ENCODE assay signal across 9 mouse cellular contexts in the genomic region with DNA sequence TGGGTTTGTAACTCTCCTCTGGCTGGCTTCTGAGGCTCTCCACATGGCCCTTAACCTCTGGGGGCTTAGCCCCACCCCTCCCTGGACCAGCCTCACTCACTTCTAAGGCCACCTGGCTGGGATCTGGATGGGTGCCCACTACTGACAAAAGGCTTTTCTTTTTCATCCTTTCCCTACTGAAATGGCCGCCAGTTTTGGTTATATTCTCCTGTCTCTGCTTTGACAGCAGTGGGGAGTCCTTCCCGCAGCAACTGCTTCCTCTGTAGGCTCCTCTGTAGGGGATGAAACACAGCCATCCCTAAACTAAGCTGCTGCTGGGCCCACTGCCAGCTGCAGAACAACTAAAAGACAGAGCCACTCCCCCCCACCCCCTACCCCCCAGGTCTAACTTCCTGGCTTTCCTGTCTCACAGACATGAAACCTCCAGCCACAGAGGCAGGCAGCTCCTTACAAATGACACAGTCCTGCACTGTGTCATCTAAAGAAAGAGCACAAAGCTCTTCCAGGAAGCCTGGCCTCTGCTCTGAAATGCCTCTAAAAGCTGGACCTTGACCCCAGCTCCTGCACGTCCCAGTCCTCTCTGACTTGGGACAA. TPM values are rescaled to one million over a fixed set of nuclear protein-coding genes. Genes with fewer than 3 reads are reported as not detected.
DNase-seq lines count a peak whose midpoint lies in the region; ATAC-seq and TF ChIP-seq lines count a peak whose summit lies in the region.
"Had no signal": no experiment of that assay in that cellular context is flagged by ENCODE, and none has a peak within 500 bp of the region (broad histone marks: within the 10 kb centered on the region; RNA-seq: fewer than 3 reads in every experiment).

No protein-coding gene starts in this region.

- H3K4me2 ChIP-seq in heart, embryonic 16.5 days (ENCODE audit: low read depth, low read length), result no peak overlapping the region
- H3K4me2 ChIP-seq in forebrain, embryonic 14.5 days (ENCODE audit: low read length), result no peak overlapping the region
- H3K4me2 ChIP-seq in liver, embryonic 14.5 days (ENCODE audit: low read depth), result no peak overlapping the region

- no peaks in the 10 kb centered on the region for H3K27me3 ChIP-seq in heart, embryonic 16.5 days (ENCODE audit: control insufficient read depth, insufficient read depth, low read length)
- H3K27me3 ChIP-seq in forebrain, embryonic 14.5 days (replicated peaks; ENCODE audit: control insufficient read depth, insufficient read depth, low read length), result no peaks in the 10 kb centered on the region
- H3K27me3 ChIP-seq in liver, embryonic 14.5 days (ENCODE audit: control insufficient read depth, insufficient read depth, low read length), result no peaks in the 10 kb centered on the region

- 0 out of 2 replicates have a peak, but pooled peaks have one; percentile 19 for ATAC-seq in heart, embryonic 16.5 days (replicated peaks; ENCODE audit: extremely low read depth, insufficient read depth, low FRiP score)
- ATAC-seq in forebrain, embryonic 14.5 days, result peak; percentile 18; the same call in 1 of the 2 replicates
- ATAC-seq in liver, embryonic 14.5 days (ENCODE audit: insufficient read depth), result no peak

- no peak overlapping the region for H3K4me3 ChIP-seq in heart, embryonic 16.5 days (ENCODE audit: low read length)
- no peak overlapping the region for H3K4me3 ChIP-seq in forebrain, embryonic 14.5 days (ENCODE audit: low read depth, low read length)
- H3K4me3 ChIP-seq in liver, embryonic 14.5 days (ENCODE audit: insufficient read depth in 1 of 2, low read depth in 2 of 2, low read length in 2 of 2), result no peak overlapping the region
- H3K4me3 ChIP-seq: left cerebral cortex, adult 2 months had no signal

- H3K36me3 ChIP-seq in heart, embryonic 16.5 days (ENCODE audit: control insufficient read depth, insufficient read depth), result no peaks in the 10 kb centered on the region
- H3K36me3 ChIP-seq in forebrain, embryonic 14.5 days (ENCODE audit: control insufficient read depth, insufficient read depth, low read length), result no peaks in the 10 kb centered on the region
- H3K36me3 ChIP-seq in liver, embryonic 14.5 days (replicated peaks; ENCODE audit: control insufficient read depth, insufficient read depth, low read depth), result no peaks in the 10 kb centered on the region

- WGBS in heart, embryonic 16.5 days, result 23% methylated on average over 3 of the region's 3 CpGs
- 15% methylated on average over 3 of the region's 3 CpGs for WGBS in forebrain, embryonic 14.5 days
- WGBS in liver, embryonic 14.5 days (ENCODE audit: insufficient replicate concordance), result 49% methylated on average over 3 of the region's 3 CpGs

- TF ChIP-seq CTCF in liver, embryonic 14.5 days (IDR thresholded peaks at IDR 0.05; ENCODE audit: low read depth), result no peak

- H3K9me3 ChIP-seq in heart, embryonic 16.5 days (replicated peaks; ENCODE audit: control insufficient read depth, low read length), result 0 out of 2 replicates have a peak, but pooled peaks cover 3% of the 10 kb centered on the region
- H3K9me3 ChIP-seq in forebrain, embryonic 14.5 days (replicated peaks; ENCODE audit: control insufficient read depth, low read length), result no peaks in the 10 kb centered on the region
- H3K9me3 ChIP-seq in liver, embryonic 14.5 days (ENCODE audit: control insufficient read depth, low read length), result no peaks in the 10 kb centered on the region

- peak overlapping the region; percentile 69 for H3K27ac ChIP-seq in heart, embryonic 16.5 days (ENCODE audit: low read length)
- peak overlapping the region; percentile 48 for H3K27ac ChIP-seq in forebrain, embryonic 14.5 days (ENCODE audit: low read depth, low read length)
- peak overlapping the region; percentile 42 for H3K27ac ChIP-seq in liver, embryonic 14.5 days
- H3K27ac ChIP-seq: left cerebral cortex, adult 2 months had no signal

- H3K4me1 ChIP-seq in heart, embryonic 16.5 days (ENCODE audit: control insufficient read depth, insufficient read depth, low read length), result peaks cover 28% of the 10 kb centered on the region
- H3K4me1 ChIP-seq in forebrain, embryonic 14.5 days (ENCODE audit: control insufficient read depth, insufficient read depth, low read length), result peaks cover 11% of the 10 kb centered on the region
- H3K4me1 ChIP-seq in liver, embryonic 14.5 days (replicated peaks; ENCODE audit: control insufficient read depth in 2 of 2, insufficient read depth in 2 of 2, low read length in 1 of 2), result peaks cover 27 to 41% of the 10 kb centered on the region in 2 experiments

- intact Hi-C loops in gastrocnemius, postnatal 14 days (cut with DNase I; ENCODE audit: low total_unique reads), result no loop called here

- no peak for TF ChIP-seq EP300 in liver, embryonic 14.5 days (IDR thresholded peaks at IDR 0.05; ENCODE audit: low read depth)

- no peak for DNase-seq in heart, adult 8-10 months (ENCODE audit: low spot score)
- DNase-seq in 416B (ENCODE audit: low read depth), result peak; percentile 73
- peak; percentile 47 for DNase-seq in forebrain, embryonic 14.5 days (ENCODE audit: low spot score)
- DNase-seq in liver, embryonic 14.5 days (ENCODE audit: low read depth in 3 of 3, low spot score in 3 of 3), result no peak
- DNase-seq in urinary bladder, postnatal 10 days (ENCODE audit: low spot score), result no peak
- DNase-seq in gastrocnemius, postnatal 14 days, result no peak
- no peak for DNase-seq in cerebellum, postnatal 25 days

- no peak overlapping the region for H3K9ac ChIP-seq in heart, embryonic 16.5 days (ENCODE audit: low read length)
- H3K9ac ChIP-seq in forebrain, embryonic 14.5 days (ENCODE audit: low read length), result no peak overlapping the region
- no peak overlapping the region; the same call in 1 of the 2 replicates for H3K9ac ChIP-seq in liver, embryonic 14.5 days (replicated peaks)

RNA-seq across cellular contexts. Expression of gene Pak6, which starts 6.3 kb away (rescaled TPM):
- 9.8 and 11.1 TPM in 2 replicates for polyA plus RNA-seq in heart, embryonic 16.5 days (2015; fragmentation: Nextera tagmentation; extraction: Ambion mirVana)
- 10 to 100 TPM in 3 of 4 experiments, 1 to 10 TPM in 1; 7.5 to 13.4 (median 11.4) TPM for total RNA-seq in heart, adult 8-10 months (2022)
- 14.0 and 18.7 TPM in 2 replicates for polyA plus RNA-seq in forebrain, embryonic 14.5 days (2014; fragmentation: Nextera tagmentation; extraction: Ambion mirVana)
- 0.48 and 0.60 TPM in 2 replicates for polyA plus RNA-seq in liver, embryonic 14.5 days (2012; rRNA removed)
- 0.17 and 0.68 TPM in 2 replicates for polyA plus RNA-seq in liver, embryonic 14.5 days (2014; fragmentation: Nextera tagmentation; extraction: Ambion mirVana)
- under 1 TPM; 0.07 to 0.14 TPM for total RNA-seq in gastrocnemius, postnatal 14 days (2021)

RNA-seq across cellular contexts. Expression of gene Ankrd63, which starts 47.0 kb away (rescaled TPM):
- 2.8 and 3.1 TPM in 2 replicates for polyA plus RNA-seq in heart, embryonic 16.5 days (2015; fragmentation: Nextera tagmentation; extraction: Ambion mirVana)
- total RNA-seq in heart, adult 8-10 months (2022), result 1 to 10 TPM; 1.0 to 3.1 (median 1.7) TPM
- polyA plus RNA-seq in forebrain, embryonic 14.5 days (2014; fragmentation: Nextera tagmentation; extraction: Ambion mirVana), result 0.28 and 0.41 TPM in 2 replicates
- 0.03 and 0.07 TPM in 2 replicates for polyA plus RNA-seq in liver, embryonic 14.5 days (2012; rRNA removed)
- polyA plus RNA-seq in liver, embryonic 14.5 days (2014; fragmentation: Nextera tagmentation; extraction: Ambion mirVana), result 0.03 TPM in 1 of 2 replicates, not detected in the other
- not detected for total RNA-seq in gastrocnemius, postnatal 14 days (2021)

RNA-seq across cellular contexts. Expression of gene Bub1b, which starts 58.8 kb away (rescaled TPM):
- polyA plus RNA-seq in heart, embryonic 16.5 days (2015; fragmentation: Nextera tagmentation; extraction: Ambion mirVana), result 74.8 and 78.4 TPM in 2 replicates
- total RNA-seq in heart, adult 8-10 months (2022), result under 1 TPM; 0.56 to 0.94 (median 0.60) TPM
- 40.9 and 47.5 TPM in 2 replicates for polyA plus RNA-seq in forebrain, embryonic 14.5 days (2014; fragmentation: Nextera tagmentation; extraction: Ambion mirVana)
- polyA plus RNA-seq in liver, embryonic 14.5 days (2012; rRNA removed), result 26.0 and 33.6 TPM in 2 replicates
- polyA plus RNA-seq in liver, embryonic 14.5 days (2014; fragmentation: Nextera tagmentation; extraction: Ambion mirVana), result 40.2 and 46.6 TPM in 2 replicates
- total RNA-seq in gastrocnemius, postnatal 14 days (2021), result 1 to 10 TPM; 5.7 to 5.8 TPM

Comparison
In these comparisons a context has a peak if more than half of its experiments do, and no peak if none do; other contexts are left out.
1. DNase-seq: peak in 416B (single experiment) and forebrain, embryonic 14.5 days (single experiment); none in heart, adult 8-10 months (single experiment), liver, embryonic 14.5 days (0 of 3), urinary bladder, postnatal 10 days (single experiment), gastrocnemius, postnatal 14 days (single experiment) and cerebellum, postnatal 25 days (0 of 2).
2. Peak in every context shown above with its lines, with median percentiles within 50 percentile points of each other: H3K27ac ChIP-seq.